Mouse (Mus musculus): ENCODE measurements at regions not wholly inside any gene's neighbourhood (a gene's known extent, or its start where the extent isn't known, plus 50 kb on each side); places are given as distances from the start of the nearest gene placed in this dataset.

DNA sequence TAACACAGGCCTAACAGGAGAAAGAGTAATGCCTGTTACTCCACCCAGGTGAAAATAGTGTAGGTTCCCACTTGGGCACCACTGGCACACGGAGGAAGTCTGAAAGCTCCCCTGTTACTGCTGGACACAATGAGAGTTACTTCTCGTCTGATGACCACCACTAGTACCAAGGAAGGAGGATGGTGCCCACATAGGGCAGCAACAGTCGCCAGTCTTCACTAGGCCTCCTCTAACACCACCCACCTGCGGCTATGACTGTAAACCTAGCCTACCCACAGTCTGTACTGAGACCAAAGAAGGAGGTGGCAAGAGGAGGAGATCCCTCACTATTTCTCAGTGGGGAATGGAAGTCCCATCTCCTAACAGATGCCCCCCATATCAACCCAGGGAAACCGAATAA is 161.7 kb downstream of the Hlx start:
- no peak for TF ChIP-seq CTCF (IDR thresholded peaks at IDR 0.05; ENCODE audit: low read depth)
- no peak for TF ChIP-seq EP300 (IDR thresholded peaks at IDR 0.05; ENCODE audit: low read depth)

Data from liver, embryonic 14.5 days (tissue).